Mouse (Mus musculus) frontal cortex, postnatal 14 days (tissue): ENCODE measurements at regions not wholly inside any gene's neighbourhood (a gene's known extent, or its start where the extent isn't known, plus 50 kb on each side); places are given as distances from the start of the nearest gene placed in this dataset.

ENCODE experiments used
- DNase-seq, 2 experiments: peaks; one replicate each; pipeline ENCODE4 v3.0.0; 2022; ENCODE audit warnings: low spot score in 2 of 2

DNA sequence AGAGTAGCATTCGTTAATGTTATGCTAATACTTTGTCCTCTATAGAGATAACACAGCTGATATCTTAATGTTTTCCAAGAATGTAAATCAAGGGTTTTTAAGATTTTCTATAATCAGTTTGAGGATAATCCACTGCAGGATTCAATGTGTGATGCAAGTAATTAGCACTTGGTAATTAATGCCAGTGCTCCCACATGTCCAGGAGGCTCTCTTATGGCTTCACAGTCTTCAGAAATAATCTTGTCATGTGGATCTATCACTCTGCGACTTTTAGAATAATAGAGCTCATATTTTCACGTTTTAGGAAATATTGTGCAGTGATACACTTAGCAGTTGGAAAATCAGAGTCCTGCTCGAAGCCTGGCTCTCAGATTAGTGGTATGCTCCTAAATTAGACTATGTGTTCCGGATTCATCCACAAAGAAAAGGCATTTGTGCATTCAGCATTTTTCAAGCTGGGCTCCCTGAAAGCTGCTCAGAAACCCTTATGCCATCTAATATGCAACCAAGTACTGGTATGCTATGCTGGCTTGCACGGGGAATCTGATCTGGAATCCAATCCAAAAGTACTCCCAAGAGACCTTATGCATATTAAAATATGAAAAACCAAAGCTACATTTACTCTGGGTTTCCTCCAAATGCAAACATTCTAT is 1302.8 kb upstream of the Tyrp1 start:
- peak; percentile 4 to 7 for DNase-seq

DNA sequence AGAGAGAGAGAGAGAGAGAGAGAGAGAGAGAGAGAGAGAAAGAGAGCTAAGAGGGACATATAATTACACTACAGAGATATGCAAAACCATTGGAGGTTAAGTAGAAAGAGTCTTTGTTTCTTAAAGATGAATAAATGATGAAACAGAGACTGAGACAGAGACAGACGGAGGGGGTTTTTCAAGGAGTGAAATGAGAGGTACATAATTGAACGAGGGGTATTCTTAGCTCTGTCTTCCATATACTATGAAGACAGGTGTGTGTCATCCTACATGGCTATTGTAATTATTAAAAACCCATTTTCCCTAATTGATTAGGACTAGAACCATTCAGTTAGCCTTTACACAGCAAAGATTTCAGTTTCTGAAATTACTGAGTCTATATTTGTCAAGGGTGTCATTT is 1302.2 kb upstream of the Tyrp1 start:
- no peak for DNase-seq

DNA sequence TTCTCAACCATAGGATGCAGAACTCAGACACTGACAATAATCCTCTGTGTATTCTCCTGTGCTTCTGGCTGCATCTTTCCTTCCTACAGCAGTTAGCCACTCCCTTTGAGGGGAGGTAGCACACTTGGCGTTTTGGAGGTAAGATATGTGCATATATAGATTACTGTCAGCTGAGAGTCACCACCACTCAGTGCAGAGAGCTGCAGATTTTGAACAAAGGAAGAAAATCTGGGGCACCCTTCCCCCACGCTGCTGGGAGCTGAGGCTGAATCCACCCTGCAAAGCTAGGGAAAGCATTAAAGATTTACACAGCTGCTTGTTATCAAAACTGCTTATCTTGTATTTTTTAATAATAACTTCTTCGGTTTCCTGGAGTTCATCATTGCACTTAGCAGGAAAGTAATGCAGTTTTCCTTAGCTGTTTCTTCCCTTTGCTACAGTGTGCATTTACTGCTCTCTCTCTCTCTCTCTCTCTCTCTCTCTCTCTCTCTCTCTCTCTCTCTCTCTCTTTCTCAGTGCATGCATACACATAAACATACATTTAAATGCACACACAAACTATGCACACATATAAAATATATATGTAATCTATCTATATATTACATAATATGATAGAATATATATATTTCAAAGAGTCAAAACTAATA is 1301.4 kb upstream of the Tyrp1 start:
- DNase-seq: peak; percentile 5 to 22

DNA sequence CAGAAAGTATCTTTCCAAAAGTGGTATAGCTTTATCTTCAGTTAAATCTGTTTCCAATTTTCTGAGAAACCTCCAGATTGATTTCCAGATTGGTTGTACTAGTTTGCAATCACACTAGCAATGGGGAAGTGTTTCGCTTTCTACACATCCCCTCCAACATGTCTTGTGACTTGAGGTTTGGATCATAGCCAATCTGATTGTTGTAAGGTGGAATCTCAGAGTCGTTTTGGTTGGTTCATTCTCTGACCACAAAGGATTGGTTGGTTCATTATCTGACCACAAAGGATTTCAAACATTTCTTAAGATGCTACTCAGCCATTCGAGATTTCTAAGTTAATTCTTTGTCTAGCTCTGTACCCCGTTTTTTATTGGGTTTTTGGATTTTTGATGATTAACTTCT is 1288.5 kb upstream of the Tyrp1 start:
- no peak for DNase-seq
